Mouse (Mus musculus): Measurements from ENCODE around the gene Eif4b.

Eif4b gene

DNA sequence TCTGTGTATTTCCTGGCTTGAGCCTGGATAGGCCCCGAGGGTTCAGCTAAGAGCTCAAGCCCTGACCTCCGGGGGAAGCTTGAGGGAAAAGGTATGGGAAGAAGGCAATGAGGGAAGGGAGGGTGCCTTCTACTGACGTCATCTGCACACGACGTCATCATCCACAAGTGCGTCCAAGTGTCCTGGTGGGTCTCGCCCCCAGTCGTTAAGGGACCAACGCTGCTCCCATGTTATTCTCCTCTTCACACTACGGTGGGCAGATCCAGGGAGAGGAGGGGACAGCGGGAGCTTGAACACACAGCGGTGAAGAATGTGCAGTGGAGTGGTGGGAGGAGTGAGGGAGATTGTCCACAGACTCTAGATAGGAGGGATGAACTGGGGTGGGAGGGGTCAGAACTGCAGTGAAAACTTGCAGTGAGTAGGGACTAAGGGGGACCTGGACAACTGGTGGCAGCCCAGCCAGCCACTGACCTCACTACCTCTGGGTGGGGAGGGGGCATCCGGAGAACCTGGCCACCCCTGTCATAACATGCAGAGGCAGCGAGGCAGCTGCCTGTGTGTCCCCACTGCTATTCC is 29.9 kb downstream of the Eif4b start:
- DNase-seq, result peak in 1 of 2 experiments; percentile 30

DNA sequence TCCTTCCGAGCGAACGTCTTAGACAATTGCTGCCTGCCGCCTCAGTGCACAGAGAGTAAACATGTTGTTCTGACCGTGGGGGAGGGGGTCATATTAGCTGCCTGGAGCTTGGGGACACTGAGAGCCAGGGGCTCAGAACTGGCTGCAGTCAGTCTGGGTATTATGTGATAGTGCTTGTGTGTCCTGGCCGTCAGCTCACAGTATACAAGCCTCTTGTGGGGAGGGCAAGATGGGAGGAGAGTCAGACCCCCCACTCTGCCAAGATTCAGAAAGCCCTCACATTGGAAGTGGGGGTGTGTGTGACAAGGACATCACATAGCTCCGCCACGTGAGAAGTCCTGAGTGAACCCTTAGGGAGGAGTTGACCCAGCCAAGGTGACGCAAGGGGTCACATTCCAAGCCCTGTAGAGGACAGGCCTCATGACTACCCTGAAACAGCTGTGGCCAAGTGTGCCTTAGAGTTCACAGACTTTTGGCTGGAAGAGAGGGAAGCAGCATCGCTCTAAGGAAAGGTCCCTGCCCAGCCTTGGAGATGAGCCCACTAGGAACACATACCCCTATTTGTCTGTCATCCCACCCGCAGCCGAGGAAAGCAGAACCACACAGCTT is 30.5 kb downstream of the Eif4b start:
- peak; percentile 29 to 42 for DNase-seq

DNA sequence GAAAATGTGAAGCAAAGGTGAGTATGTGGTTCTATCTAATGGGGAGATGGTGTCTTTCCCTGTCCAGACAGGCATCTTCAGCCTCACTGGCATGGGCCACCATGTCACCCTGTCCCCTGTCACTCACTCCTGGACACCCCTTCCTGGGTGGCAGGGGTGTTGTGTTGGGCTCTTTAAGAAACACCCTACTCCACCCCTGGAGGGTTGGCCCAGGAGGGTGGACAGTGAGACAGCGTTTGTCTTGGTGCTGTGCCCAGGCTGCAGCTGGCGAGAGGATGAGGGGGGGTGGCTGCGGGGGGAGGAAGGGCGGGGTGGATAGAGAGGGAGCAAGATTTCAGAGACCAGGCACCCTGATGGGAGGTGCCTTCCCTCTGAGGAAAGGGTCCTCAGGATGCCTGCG is 31.8 kb downstream of the Eif4b start:
- peak; percentile 41 to 64 for DNase-seq

DNA sequence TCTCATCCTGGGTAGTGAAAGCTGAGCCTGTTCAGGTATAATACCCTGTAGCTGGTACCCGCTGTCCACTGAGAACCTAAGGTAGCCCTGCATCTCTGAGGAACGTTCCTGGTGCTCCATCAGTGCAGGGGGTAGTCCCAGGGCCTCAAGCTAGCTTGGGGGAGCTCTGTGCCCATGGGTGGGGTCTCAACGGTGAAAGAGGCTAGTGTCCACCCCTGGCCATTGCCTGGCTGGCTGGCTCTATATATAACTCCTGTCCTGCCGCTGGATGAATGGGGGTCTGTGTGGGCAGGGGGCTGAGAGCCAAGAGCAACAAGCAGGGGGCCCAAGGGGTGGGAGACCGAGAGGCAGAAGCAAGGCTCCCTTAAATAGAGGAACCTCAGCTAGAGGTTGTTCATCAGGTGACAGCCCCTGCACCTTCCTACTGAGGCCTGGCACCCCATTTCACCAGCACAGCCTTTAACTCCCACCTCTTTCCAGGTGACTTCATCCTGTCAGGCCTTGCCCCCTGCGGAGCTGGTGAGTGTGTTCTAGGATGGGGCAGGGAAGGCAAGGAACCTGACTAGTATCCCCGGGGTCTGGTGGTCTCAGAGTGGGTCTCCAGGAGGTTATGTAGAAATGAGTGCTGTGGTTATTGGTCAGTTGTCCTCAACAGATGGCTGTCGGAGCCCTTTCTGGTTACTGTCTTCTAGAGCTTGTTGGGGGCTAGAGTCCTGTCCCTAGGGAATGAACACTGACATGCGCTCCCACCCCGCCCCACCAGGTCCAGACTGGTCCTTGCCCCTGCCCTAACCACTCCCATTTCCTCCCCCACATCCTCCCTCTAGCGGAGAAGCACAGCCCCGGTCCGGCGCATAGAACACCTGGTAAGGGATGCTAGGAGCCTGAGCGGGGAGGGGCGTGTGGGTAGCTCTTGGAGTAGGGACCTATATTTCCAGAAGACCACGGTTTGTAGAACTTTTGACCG is 32.5 kb downstream of the Eif4b start:
- peak; percentile 66 to 72 for DNase-seq

DNA sequence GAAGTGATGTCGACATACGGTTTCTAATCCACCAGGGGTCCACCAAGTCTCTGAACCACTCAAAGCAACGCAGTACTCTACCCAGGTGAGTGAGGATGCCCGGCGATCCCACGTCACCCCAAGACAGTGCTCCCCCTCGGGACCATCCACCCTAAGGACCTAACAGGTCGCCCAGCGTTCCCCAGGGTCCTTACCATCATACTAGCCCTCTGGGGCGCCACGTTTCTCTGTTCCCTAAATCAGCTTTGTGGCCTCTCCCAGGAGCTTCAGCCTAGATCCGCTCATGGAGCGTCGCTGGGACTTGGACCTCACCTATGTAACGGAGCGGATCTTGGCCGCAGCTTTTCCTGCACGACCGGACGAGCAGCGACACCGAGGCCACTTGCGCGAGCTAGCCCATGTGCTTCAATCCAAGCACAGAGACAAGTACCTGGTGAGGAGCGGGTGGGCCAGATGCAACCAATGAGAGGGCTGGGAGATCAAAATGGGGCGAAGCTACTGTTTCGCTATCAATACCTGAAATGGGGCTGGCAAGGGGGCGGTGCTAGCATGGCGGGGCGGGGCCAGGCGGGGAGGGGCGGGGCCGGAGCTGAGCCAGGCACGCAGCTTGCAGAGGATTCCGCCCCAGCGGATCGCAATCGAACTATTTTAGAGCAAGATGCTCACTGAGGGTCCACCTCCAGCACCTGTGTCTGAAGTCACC is 33.3 kb downstream of the Eif4b start:
- DNase-seq, result peak; percentile 81 to 82

DNA sequence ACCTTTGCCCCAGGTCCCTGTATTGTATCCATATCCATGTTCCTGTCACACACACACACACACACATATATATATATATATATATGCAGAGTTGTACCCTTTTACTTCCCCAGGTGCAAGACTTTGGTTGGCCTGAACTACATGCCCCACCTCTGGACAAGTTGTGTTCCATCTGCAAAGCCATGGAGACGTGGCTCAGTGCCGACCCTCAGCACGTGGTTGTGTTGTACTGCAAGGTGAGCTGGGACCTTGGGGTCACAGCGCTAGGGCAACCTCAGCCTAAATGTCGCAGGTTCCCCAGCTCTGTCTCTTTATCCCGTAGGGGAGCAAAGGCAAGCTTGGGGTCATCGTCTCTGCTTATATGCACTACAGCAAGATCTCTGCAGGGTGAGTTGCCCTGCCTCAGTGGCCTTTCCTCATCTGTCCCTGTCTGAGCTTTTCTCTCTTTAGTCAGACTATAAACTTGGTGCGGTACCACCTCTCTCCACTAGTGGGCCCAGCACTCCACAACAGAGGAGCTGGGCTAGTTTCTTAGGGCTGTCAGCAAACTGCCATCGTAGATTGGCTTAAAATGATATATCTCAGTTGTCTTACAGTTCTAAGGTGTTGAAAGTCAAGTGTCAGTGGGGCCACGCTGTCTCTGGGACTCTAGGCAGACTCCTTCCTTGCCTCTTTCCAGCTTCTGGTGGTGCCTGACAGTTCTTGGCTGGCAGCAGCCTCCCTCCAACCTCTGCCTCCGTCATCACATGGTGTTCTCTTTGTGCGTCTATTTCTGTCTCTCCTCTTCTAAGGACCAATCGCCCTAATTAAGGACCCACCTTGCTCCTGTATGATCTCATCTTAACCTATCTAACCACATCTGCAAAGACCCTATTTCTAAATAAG is 34.4 kb downstream of the Eif4b start:
- peak; percentile 92 to 93 for DNase-seq

DNA sequence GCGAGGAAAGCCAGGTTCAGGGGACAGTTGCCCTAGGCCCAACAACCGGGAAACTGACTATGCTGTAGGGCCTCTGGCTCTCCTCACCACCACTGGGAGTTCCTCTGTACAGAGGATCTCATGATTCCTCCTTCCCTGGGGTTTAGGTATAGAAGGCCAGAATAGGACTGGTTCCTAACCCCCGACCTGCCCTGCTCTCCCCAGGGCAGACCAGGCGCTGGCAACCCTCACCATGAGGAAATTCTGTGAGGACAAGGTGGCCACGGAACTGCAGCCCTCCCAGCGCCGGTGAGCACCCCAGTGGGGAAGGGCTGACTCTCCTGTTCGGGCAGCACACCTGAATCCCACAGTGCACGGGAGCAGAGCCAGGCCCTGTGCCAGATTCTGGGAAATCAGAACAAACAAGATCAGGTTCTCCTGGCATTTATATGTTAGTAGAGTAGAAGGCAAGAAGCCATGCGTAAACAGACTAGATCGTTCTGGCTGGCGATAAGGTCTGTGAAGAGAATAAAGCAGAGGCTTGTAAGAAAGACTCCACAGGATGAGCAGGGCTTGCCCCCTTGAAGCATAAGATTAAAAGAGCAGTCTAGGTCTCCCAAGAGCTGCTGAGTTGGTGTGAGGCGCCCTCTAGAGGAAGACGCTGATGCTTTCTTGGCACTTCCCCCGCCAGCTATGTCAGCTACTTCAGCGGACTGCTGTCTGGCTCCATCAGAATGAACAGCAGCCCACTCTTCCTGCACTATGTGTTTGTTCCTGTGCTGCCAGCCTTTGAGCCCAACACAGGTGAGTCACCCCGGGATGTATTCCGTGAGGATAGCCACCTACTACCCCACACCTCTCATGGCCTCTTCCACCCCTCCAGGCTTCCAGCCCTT is 35.3 kb downstream of the Eif4b start:
- peak; percentile 93 to 94 for DNase-seq

DNA sequence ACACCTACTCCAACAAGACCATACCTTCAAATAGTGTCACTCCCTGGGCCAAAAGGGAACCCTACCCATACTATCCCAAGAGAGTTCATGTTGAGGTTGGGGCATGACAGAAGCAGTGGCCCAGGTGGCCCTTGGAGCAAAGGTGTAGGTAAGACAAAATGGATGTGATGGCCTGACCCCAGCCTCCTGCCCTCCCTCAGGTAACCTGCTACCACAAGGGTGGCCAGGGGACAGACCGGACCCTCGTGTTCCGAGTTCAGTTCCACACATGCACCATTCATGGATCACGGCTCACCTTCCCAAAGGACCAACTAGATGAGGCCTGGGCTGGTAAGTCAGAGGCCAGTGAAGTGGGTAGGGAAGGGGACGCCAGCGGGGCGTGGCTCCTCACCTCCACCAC is 36.7 kb downstream of the Eif4b start:
- DNase-seq, result no peak

DNA sequence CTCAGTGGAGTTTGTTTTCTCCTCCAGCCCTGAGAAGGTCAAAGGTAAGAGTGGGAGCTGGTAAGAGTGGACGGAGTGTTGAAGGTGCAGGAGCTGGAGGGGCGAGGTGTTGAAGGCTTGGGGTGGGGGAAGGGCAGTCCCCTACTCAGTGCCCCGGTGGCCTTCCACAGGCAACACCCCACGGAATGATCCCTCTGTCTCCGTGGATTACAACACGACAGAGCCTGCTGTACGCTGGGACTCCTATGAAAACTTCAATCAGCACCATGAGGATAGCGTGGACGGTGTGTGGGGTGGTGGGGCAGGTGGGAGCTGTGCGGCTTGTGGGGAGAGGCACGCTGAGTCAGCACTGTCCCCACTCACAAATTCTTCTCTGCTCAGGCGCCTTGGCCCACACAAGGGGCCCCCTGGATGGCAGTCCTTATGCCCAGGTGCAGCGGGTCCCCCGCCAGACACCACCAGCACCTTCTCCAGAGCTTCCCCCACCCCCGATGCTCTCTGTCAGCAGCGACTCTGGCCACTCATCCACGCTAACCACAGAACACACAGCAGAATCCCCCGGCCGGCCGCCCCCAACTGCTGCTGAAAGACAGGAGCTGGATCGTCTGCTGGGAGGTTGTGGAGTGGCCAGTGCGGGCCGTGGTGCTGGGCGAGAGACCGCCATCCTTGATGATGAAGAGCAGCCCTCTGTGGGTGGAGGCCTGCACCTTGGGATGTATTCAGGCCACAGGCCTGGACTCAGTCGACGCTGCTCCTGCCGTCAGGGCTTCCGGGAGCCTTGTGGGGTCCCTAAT is 37.3 kb downstream of the Eif4b start:
- peak in 1 of 2 experiments; percentile 48 for DNase-seq

DNA sequence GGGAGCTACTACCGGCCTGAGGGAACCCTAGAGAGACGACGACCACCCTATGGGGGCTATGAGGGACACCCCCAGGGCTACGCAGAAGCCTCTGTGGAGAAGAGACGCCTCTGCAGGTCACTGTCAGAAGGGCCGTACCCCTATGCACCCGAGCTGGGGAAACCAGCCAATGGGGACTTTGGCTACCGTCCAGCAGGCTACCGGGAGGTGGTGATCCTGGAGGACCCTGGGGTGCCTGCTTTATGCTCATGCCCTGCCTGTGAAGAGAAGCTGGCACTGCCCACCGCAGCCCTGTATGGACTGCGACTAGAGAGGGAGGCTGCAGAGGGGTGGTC is 37.9 kb downstream of the Eif4b start:
- peak; percentile 60 to 68 for DNase-seq

DNA sequence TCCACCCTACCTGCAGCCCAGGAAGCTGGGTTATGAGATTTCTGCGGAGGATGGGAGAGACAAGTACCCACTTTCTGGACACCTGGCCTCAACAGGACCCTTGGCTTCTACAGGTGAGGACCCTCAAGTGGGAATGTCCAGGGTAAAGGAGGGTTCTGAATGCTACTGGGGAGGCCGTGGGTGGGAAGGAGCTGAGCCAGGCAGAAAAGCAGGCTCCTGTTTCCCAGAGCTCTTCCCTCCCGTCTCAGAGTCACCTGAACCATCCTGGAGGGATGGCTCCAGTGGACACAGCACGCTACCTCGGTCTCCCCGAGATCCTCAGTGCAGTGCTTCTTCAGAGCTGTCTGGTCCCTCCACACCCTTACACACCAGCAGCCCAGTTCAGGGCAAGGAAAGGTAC is 38.6 kb downstream of the Eif4b start:
- DNase-seq, result peak in 1 of 2 experiments; percentile 35

DNA sequence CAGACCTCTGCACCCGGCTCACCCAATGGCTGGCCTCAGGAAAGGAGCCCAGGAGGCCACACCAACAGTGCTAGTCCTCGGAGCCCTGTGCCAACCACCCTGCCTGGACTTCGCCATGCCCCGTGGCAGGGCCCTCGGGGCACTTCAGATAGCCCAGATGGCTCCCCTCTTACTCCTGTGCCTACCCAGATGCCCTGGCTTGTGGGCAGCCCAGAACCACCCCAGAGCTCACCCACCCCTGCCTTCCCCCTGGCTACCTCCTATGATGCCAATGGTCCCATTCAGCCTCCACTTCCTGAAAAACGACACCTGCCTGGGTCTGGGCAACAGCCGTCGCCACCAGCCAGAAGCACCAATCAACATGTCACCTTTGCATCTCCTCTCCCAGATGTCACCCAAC is 39.3 kb downstream of the Eif4b start:
- DNase-seq, result peak in 1 of 2 experiments; percentile 39

DNA sequence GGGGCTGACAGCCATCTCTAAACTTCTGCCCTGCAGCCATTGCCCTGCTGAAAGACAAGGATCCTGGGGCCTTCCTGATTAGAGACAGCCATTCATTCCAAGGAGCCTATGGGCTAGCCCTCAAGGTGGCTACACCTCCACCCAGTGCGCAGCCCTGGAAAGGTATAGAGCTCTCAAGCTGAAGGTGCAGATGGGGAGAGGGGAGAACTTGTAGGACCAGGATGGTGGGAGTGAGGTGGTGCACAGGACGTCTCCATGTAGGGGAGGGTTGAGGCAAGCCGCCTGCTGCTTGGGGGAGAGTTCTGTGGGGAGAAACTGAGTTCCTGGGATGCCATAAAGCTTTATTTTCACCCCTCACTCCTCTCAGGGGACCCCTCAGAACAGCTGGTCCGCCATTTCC is 40.1 kb downstream of the Eif4b start:
- no peak for DNase-seq

DNA sequence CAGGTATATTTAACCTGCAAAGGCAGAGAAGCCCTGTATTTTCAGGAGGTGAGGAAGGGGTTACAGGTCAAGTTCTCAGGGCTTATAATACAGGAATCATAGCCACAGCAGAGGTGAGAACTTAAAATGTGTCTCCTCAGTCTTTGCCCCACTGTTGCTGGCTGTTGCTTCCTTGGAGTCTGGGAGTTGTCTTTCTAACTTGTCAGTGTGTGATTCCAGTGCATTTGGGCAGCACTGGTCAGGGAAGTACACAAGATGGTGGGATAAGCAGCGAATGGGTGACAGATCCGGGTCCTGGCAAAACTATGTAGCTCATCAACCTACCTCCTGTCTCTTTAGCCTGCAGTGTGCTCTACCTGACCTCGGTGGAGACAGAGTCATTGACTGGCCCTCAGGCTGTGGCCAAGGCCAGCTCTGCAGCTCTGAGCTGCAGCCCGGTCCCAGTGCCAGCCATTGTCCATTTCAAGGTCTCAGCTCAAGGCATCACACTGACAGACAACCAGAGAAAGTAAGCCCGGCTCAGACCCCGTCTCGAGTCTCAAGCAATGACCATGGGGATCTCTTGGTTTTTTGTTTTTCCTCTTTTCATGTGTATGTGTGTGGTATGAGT is 41.2 kb downstream of the Eif4b start:
- peak in 1 of 2 experiments; percentile 37 for DNase-seq

DNA sequence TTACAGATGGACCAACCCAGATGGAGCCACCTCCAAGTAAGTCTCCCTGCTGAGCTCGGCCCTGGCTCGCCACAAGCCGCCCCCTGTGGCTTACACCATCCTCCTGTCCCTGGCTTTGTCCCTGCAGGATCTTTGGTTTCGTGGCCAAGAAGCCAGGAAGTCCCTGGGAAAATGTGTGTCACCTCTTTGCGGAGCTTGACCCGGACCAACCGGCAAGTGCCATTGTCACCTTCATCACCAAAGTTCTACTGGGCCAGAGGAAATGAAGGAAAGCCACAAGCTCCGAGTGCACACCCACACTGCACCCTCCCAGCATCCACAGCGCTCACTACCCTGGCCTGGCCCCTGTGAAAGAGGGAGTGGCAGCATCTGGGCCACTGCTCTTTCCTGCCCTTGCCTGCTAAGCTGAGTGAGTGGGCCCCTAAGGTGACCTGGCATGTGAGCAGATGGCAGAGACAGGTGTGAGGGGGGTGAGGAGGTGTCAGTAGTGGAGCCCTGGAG is 42.2 kb downstream of the Eif4b start:
- peak; percentile 71 to 78 for DNase-seq

DNA sequence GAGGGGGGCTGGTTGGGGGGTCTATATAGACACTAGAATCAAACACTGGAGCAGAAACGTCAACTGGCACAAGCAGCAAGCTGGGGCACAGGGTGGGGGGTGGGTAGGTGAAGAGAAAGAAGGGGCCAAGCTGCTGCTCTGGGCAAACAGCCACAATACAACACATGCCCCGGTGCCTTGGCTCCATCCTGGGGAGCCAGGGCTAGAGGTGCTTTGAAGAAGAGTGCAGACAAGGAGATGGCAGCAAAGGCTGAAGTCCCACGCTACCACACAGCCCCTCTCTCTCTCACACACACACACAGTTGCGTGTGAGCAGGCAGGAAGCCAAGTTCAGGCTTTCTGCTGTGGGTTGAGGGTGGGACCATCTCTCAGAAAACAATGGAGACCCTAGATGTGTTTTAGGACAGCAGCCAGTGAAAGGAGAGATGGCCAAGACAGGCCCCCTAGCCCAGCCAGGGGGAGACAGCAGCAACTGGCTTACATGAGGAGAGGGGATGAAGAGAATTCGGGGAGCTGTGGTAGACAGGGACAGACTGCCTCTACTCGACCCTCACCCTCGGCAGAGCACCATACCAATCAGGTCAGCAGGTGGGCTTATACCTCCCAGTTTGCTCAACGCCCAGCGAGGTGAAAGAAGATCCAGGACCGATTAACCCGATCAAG is 43.3 kb downstream of the Eif4b start:
- peak; percentile 87 to 91 for DNase-seq

DNA sequence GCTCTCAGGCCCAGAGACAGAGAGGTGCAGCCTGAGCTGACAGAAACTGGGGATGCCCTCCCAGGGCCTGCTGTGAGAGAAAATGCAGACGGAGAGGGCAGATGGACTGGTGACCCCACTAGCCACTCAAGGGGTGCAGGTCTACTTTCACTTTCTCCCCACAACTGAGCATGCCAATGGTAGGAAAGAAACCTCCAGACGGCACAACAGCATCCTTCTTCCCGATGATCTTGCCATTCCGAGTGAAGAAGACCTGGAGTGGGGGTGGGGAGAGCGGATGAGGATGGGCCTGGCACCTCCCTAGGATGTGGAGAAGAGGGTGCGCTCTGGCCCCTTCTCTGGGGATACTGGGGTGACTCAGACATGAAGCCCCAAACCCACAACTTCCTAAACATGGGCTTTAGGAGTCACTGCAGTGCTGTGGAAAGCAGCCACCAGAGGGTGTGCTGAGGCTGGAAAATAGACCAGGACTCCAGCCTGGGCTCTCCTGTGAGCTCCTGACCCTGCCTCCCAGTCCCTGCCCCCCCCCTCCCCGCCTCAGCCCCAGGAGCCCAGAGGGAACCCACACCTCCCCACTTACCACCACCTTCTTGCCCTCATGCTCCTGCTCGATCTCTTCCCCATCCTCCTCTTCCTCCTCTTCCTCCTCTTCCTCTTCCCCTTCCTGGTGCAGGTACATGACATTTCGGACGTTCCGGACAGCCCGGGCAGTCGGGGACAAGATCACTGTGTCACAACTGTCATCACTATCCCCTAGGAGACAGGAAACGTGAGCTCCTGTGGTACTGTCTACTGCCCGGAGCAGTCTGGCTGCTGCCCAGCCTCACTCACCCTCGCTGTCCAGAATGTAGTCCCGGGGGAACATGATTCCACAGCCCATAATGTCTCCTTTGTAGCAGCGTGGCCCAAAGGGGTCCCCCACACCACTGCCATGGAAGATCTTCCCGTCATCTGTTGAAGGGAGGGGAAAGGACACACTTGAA is 44.2 kb downstream of the Eif4b start:
- peak; percentile 78 to 80 for DNase-seq

DNA sequence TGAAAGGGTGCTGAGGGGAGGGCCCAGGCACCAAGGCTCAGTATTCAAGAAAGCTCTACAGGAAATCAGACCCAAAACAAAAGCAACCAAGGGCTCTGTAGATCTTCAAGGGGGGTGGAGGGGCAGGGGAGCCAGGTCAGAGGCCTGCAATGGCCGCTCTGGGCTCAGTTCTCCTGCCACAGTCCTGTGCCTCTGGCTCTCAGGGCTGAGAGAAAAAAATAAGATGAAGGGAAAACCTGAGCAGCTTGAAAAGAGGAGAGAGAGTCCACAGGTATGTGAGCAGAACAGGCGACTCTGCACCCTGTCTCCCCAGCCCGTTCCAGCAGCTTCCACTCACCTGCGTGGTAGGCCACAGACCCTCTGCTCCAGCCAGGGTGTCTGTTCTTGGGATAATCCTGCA is 45.0 kb downstream of the Eif4b start:
- no peak for DNase-seq
